Mouse (Mus musculus): ENCODE data around the gene Oas1c. TPM values are rescaled to one million over a fixed set of nuclear protein-coding genes. Genes with fewer than 3 reads are reported as not detected.

Oas1c gene
- polyA plus RNA-seq, 1 experiment from 2014 or later: 0.32 TPM

- WGBS: 65% methylated on average over 3 of the region's 3 CpGs
- Histone ChIP-seq H3K36me3 (ENCODE audit: insufficient read depth, low read length) (no peaks in the 10 kb centered on the region), H3K4me3 (ENCODE audit: low read length) (no peak overlapping the region)
Observed at GRCm38 (mm10) chr5:120787042-120787441, 25.3 kb downstream of the Oas1c start.

GRCm38 (mm10) chr5:120782446-120782845 is 29.9 kb downstream of the Oas1c start:
- Histone ChIP-seq H3K36me3 (ENCODE audit: insufficient read depth, low read length) (no peaks in the 10 kb centered on the region), H3K4me2 (replicated peaks; ENCODE audit: low read depth, low read length) (no peak overlapping the region), H3K27me3 (ENCODE audit: insufficient read depth, low read length) (no peaks in the 10 kb centered on the region), H3K4me1 (ENCODE audit: insufficient read depth, low read length) (no peaks in the 10 kb centered on the region), H3K9ac (replicated peaks; ENCODE audit: low read length) (no peak overlapping the region), H3K9me3 (ENCODE audit: low read length) (no peaks in the 10 kb centered on the region), H3K27ac (ENCODE audit: low read length) (no peak overlapping the region), H3K4me3 (ENCODE audit: low read length) (no peak overlapping the region)
- 71% methylated on average over 2 of the region's 2 CpGs for WGBS
- no peak for ATAC-seq (ENCODE audit: low FRiP score, low TSS enrichment)

More at GRCm38 (mm10) chr5:120787042-120787441, 25.3 kb downstream of the Oas1c start:
- ATAC-seq (ENCODE audit: low FRiP score, low TSS enrichment): no peak
- Histone ChIP-seq H3K27ac (ENCODE audit: low read length) (no peak overlapping the region), H3K9ac (replicated peaks; ENCODE audit: low read length) (no peak overlapping the region), H3K27me3 (ENCODE audit: insufficient read depth, low read length) (no peaks in the 10 kb centered on the region), H3K4me2 (replicated peaks; ENCODE audit: low read depth, low read length) (no peak overlapping the region), H3K9me3 (ENCODE audit: low read length) (no peaks in the 10 kb centered on the region), H3K4me1 (ENCODE audit: insufficient read depth, low read length) (no peaks in the 10 kb centered on the region)

DNA sequence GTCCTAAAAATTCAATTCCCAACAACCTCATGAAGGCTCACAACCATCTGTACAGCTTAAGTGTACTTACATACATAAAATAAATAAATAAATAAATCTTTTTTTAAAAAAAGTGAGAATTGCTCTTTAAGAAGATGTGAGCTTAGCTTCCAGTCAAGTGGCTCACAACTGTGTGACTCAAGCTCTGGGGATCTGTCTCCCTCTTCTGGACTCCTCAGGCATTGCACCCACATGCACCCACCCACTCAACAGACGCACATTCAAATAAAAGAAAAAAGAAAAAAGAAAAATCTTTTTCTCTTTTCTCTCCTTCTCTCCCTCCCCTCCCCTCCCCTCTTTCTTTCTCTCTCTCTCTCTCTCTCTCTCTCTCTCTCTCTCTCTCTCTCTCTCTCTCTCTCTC is 30.7 kb downstream of the Oas1c start:
- Histone ChIP-seq H3K27me3 (ENCODE audit: insufficient read depth, low read length) (no peaks in the 10 kb centered on the region), H3K9ac (replicated peaks; ENCODE audit: low read length) (no peak overlapping the region), H3K4me3 (ENCODE audit: low read length) (no peak overlapping the region), H3K36me3 (ENCODE audit: insufficient read depth, low read length) (no peaks in the 10 kb centered on the region), H3K4me1 (ENCODE audit: insufficient read depth, low read length) (no peaks in the 10 kb centered on the region), H3K4me2 (replicated peaks; ENCODE audit: low read depth, low read length) (no peak overlapping the region), H3K27ac (ENCODE audit: low read length) (no peak overlapping the region), H3K9me3 (ENCODE audit: low read length) (no peaks in the 10 kb centered on the region)
- no peak for ATAC-seq (ENCODE audit: low FRiP score, low TSS enrichment)
- WGBS: 100% methylated on average over 1 of the region's 1 CpGs

DNA sequence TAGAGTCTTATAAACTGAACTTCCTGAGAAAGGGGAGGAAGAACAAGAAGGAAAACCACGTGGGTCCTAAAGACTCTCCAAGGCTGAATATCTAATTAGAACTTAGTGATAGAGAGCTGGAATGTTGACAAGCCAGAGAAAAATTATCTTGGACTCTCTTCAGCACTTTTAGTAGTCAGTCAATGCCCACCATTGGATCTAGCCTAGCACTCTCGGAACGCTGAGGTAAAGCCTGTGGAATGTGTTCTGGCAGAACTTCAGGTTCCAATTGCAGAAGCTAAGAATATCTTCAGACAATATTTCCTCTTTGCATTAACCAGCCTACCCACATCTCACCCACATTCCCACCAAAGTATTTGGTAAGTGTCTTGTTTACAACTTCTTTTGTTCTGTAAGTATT is 32.4 kb downstream of the Oas1c start:
- H3K27ac ChIP-seq (ENCODE audit: low read length): no peak overlapping the region
- no peaks in the 10 kb centered on the region for H3K4me1 ChIP-seq (ENCODE audit: insufficient read depth, low read length)
- no peak overlapping the region for H3K4me2 ChIP-seq (replicated peaks; ENCODE audit: low read depth, low read length)
- H3K36me3 ChIP-seq (ENCODE audit: insufficient read depth, low read length): no peaks in the 10 kb centered on the region
- no peaks in the 10 kb centered on the region for H3K9me3 ChIP-seq (ENCODE audit: low read length)
- no peak overlapping the region for H3K4me3 ChIP-seq (ENCODE audit: low read length)
- no peak for ATAC-seq (ENCODE audit: low FRiP score, low TSS enrichment)
- H3K27me3 ChIP-seq (ENCODE audit: insufficient read depth, low read length): no peaks in the 10 kb centered on the region
- no peak overlapping the region for H3K9ac ChIP-seq (replicated peaks; ENCODE audit: low read length)
- WGBS: 45% methylated on average over 3 of the region's 3 CpGs

DNA sequence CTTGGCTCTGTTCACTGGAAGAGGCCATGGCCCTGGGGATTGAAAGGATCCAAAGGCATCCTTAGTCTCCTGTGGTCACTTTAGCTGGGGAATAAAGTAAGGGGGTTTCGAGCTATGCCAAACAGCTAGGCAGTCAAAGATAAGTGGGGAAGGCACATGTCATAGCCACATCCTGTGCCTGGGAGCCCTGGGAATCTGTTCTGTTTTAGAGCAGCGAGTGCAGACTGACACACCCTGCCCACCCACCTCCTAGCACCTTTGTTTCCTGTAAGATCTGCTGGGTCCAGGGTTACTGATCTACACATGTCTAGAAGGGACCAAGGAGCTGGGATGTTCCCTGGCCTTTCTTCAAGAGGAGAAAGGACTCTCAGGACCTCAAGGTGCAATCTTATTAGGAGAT is 33.4 kb downstream of the Oas1c start:
- ATAC-seq (ENCODE audit: low FRiP score, low TSS enrichment): no peak
- no peak overlapping the region for H3K9ac ChIP-seq (replicated peaks; ENCODE audit: low read length)
- no peak overlapping the region for H3K4me2 ChIP-seq (replicated peaks; ENCODE audit: low read depth, low read length)
- H3K9me3 ChIP-seq (ENCODE audit: low read length): no peaks in the 10 kb centered on the region
- no peaks in the 10 kb centered on the region for H3K27me3 ChIP-seq (ENCODE audit: insufficient read depth, low read length)
- H3K27ac ChIP-seq (ENCODE audit: low read length): no peak overlapping the region
- H3K4me3 ChIP-seq (ENCODE audit: low read length): no peak overlapping the region
- WGBS: 75% methylated on average over 2 of the region's 2 CpGs
- H3K36me3 ChIP-seq (ENCODE audit: insufficient read depth, low read length): no peaks in the 10 kb centered on the region
- no peaks in the 10 kb centered on the region for H3K4me1 ChIP-seq (ENCODE audit: insufficient read depth, low read length)

DNA sequence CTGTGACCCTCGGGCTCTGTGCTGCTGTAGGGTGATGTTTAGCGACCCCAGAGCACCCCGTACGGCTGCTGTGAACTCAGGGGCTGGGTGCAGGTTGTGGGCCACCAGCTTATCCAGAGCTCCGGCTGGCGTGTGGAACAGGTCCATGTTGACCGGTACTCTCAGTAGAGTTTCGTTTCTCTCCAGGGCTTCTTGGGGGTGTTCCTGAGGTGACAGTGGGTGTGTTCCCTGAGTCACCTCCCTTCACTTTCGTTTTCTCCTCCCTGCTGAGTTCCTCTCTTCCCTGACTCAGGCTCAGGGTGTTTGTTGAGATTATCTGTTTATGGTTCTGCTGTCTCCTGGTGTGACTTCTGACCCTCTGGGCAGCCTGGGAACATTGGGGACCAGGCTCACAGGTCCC is 34.8 kb downstream of the Oas1c start, which contains the start of gene Oas3:
TSS of gene Oas3 (minus strand) at position 184 of the 400 bp plus-strand sequence.
- H3K36me3 ChIP-seq (ENCODE audit: insufficient read depth, low read length): no peaks in the 10 kb centered on the region
- no peak within 1 kb of the TSS for H3K9ac ChIP-seq (replicated peaks; ENCODE audit: low read length)
- no peaks in the 10 kb centered on the region for H3K27me3 ChIP-seq (ENCODE audit: insufficient read depth, low read length)
- no peak within 1 kb of the TSS for H3K4me3 ChIP-seq (ENCODE audit: low read length)
- no peak within 1 kb of the TSS for H3K4me2 ChIP-seq (replicated peaks; ENCODE audit: low read depth, low read length)
- H3K27ac ChIP-seq (ENCODE audit: low read length): no peak within 1 kb of the TSS
- no peak for ATAC-seq (ENCODE audit: low FRiP score, low TSS enrichment)
- 75% methylated on average over 9 of the region's 9 CpGs for WGBS
- no peaks in the 10 kb centered on the region for H3K4me1 ChIP-seq (ENCODE audit: insufficient read depth, low read length)
- H3K9me3 ChIP-seq (ENCODE audit: low read length): no peaks in the 10 kb centered on the region

DNA sequence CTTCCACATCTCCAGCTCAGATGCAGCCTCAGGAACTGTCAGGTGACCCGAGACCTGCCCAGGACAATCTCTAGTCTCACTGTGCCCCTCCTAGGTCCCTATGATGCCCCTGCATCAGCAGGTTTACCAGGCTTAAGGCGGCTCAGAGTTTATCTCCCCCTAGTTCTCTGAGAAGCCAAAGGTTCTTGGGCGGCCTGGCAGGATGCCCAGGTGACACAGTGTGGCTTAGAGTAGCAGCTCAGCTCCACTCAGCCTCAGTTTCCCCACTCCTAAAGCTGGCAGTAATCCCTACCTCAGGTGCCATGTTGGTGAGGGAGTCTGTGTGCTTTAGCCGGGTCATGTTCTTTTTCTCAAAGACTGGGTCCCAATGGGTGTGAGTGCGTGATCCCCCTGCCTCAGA is 35.5 kb downstream of the Oas1c start:
- H3K4me1 ChIP-seq (ENCODE audit: insufficient read depth, low read length): no peaks in the 10 kb centered on the region
- H3K9ac ChIP-seq (replicated peaks; ENCODE audit: low read length): no peak overlapping the region
- no peaks in the 10 kb centered on the region for H3K27me3 ChIP-seq (ENCODE audit: insufficient read depth, low read length)
- no peak overlapping the region for H3K4me3 ChIP-seq (ENCODE audit: low read length)
- ATAC-seq (ENCODE audit: low FRiP score, low TSS enrichment): no peak
- WGBS: 80% methylated on average over 5 of the region's 5 CpGs
- H3K9me3 ChIP-seq (ENCODE audit: low read length): no peaks in the 10 kb centered on the region
- no peak overlapping the region for H3K27ac ChIP-seq (ENCODE audit: low read length)
- no peak overlapping the region for H3K4me2 ChIP-seq (replicated peaks; ENCODE audit: low read depth, low read length)
- no peaks in the 10 kb centered on the region for H3K36me3 ChIP-seq (ENCODE audit: insufficient read depth, low read length)

DNA sequence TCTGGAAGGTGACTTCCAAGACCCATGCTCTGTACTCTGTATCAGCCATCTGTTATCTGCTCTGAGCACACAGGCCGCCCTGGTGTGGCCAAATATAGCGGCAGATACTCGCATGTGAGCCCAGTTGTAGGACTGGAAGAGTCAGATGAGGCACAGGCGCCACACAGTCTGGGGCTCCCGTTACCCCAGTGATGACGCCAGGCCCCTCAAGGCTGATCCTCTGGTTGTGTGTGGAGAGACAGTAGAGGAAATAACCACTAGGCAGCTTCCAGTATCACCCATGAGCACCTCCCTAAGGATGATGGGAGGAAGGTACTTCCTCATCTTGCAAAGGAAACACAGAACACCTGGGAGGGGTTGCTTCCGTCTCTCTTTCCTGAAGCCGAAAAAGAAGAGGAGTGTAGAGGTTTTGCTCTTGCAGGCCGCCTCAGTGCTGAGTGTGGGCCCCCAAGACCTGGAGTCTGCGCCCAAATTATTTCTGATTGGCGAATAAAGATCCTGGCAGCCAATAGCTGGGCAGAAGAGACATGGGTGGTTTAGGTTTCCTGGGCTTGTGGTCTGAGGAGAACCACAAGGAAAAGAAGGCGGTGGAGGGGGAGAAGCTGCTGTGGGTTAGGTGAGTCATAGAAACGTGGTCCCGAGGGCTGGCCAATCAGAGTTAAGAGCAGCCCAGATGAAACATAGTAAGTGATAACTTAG is 36.9 kb downstream of the Oas1c start:
- Histone ChIP-seq H3K27me3 (ENCODE audit: insufficient read depth, low read length) (no peaks in the 10 kb centered on the region), H3K4me1 (ENCODE audit: insufficient read depth, low read length) (no peaks in the 10 kb centered on the region), H3K9me3 (ENCODE audit: low read length) (no peaks in the 10 kb centered on the region), H3K27ac (ENCODE audit: low read length) (no peak overlapping the region), H3K4me3 (ENCODE audit: low read length) (no peak overlapping the region), H3K36me3 (ENCODE audit: insufficient read depth, low read length) (no peaks in the 10 kb centered on the region), H3K4me2 (replicated peaks; ENCODE audit: low read depth, low read length) (no peak overlapping the region), H3K9ac (replicated peaks; ENCODE audit: low read length) (no peak overlapping the region)
- 71% methylated on average over 14 of the region's 14 CpGs for WGBS
- no peak for ATAC-seq (ENCODE audit: low FRiP score, low TSS enrichment)

DNA sequence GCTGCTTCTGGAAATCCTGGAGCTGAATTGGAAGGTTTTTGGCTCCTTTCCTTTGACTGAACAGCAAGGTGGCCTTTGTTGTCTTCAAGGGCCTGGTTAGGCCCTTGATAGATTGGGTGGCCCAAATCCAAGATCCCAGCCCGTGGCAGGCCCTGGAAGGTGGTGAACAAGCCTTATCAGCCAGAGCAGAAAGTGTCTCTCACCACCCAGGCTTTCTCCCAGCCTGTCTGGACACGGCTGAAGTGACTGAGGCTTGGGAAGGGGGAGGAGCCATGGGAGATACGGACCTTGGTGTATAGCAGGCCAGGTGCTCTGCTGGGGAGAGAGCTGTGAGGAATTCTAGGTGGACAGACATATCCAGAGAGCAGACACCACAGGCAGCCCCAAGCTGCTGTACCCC is 42.9 kb downstream of the Oas1c start:
- Histone ChIP-seq H3K4me3 (ENCODE audit: low read length) (no peak overlapping the region), H3K27ac (ENCODE audit: low read length) (no peak overlapping the region), H3K4me1 (ENCODE audit: insufficient read depth, low read length) (no peaks in the 10 kb centered on the region), H3K27me3 (ENCODE audit: insufficient read depth, low read length) (no peaks in the 10 kb centered on the region), H3K36me3 (ENCODE audit: insufficient read depth, low read length) (no peaks in the 10 kb centered on the region), H3K9me3 (ENCODE audit: low read length) (no peaks in the 10 kb centered on the region), H3K4me2 (replicated peaks; ENCODE audit: low read depth, low read length) (no peak overlapping the region), H3K9ac (replicated peaks; ENCODE audit: low read length) (no peak overlapping the region)
- 57% methylated on average over 3 of the region's 3 CpGs for WGBS
- ATAC-seq (ENCODE audit: low FRiP score, low TSS enrichment): no peak

GRCm38 (mm10) chr5:120765010-120765409 is 47.3 kb downstream of the Oas1c start:
- Histone ChIP-seq H3K27me3 (ENCODE audit: insufficient read depth, low read length) (no peaks in the 10 kb centered on the region), H3K4me2 (replicated peaks; ENCODE audit: low read depth, low read length) (no peak overlapping the region), H3K4me1 (ENCODE audit: insufficient read depth, low read length) (no peaks in the 10 kb centered on the region), H3K9me3 (ENCODE audit: low read length) (no peaks in the 10 kb centered on the region), H3K4me3 (ENCODE audit: low read length) (no peak overlapping the region), H3K36me3 (ENCODE audit: insufficient read depth, low read length) (no peaks in the 10 kb centered on the region), H3K9ac (replicated peaks; ENCODE audit: low read length) (no peak overlapping the region), H3K27ac (ENCODE audit: low read length) (no peak overlapping the region)
- 72% methylated on average over 8 of the region's 8 CpGs for WGBS
- no peak for ATAC-seq (ENCODE audit: low FRiP score, low TSS enrichment)

Data from kidney, embryonic 16.5 days (tissue).